Mouse (Mus musculus) midbrain, postnatal 0 days (tissue): ENCODE measurements around the gene Slco2a1. TPM values are rescaled to one million over a fixed set of nuclear protein-coding genes. Genes with fewer than 3 reads are reported as not detected.

ENCODE experiments used
- ATAC-seq: fragments of 200-750 bp; cut with Nextera tagmentation; 2 replicates; pipeline ENCODE4 v1.8.0; 2017; ENCODE audit warnings: moderate number of reproducible peaks, mild to moderate bottlenecking, moderate TSS enrichment, moderate library complexity; ENCODE audit not compliant: low FRiP score
- DNase-seq: peaks from one replicate; pipeline ENCODE4 v3.0.0-alpha.2; 2015; ENCODE audit warnings: low spot score
- H3K27ac ChIP-seq: fragments of 300-500 bp; sonication (generic); 2 replicates; pipeline ENCODE4 v1.5.1; 2014; ENCODE audit warnings: low read depth, mild to moderate bottlenecking, low read length, mixed read lengths
- H3K27me3 ChIP-seq: fragments of 300-500 bp; sonication (generic); 2 replicates; pipeline ENCODE4 v1.6.1; 2014; ENCODE audit warnings: low read length, control low read depth, mixed read lengths; ENCODE audit not compliant: insufficient read depth
- H3K36me3 ChIP-seq: fragments of 300-500 bp; sonication (generic); 2 replicates; pipeline ENCODE4 v1.6.1; 2014; ENCODE audit warnings: low read length, control low read depth, mixed read lengths; ENCODE audit not compliant: insufficient read depth
- H3K4me1 ChIP-seq: fragments of 300-500 bp; sonication (generic); 2 replicates; pipeline ENCODE4 v1.6.1; 2014; ENCODE audit warnings: mild to moderate bottlenecking, control low read depth, antibody characterized with exemption, low read length, mixed read lengths; ENCODE audit not compliant: insufficient read depth
- H3K4me2 ChIP-seq: fragments of 300-500 bp; sonication (generic); 2 replicates; pipeline ENCODE4 v1.6.1; 2014; ENCODE audit warnings: low read depth, mild to moderate bottlenecking, low read length, mixed read lengths; ENCODE audit not compliant: poor library complexity, severe bottlenecking
- H3K4me3 ChIP-seq: fragments of 300-500 bp; sonication (generic); 2 replicates; pipeline ENCODE4 v1.5.1; 2014; ENCODE audit warnings: low read depth, mild to moderate bottlenecking, low read length, moderate library complexity
- H3K9ac ChIP-seq: fragments of 300-500 bp; sonication (generic); replicated peaks from 2 replicates; pipeline ENCODE4 v1.6.1; 2014; ENCODE audit warnings: mild to moderate bottlenecking, low read length, moderate library complexity, mixed read lengths; ENCODE audit not compliant: poor library complexity, severe bottlenecking
- H3K9me3 ChIP-seq: fragments of 300-500 bp; sonication (generic); 2 replicates; pipeline ENCODE4 v1.6.1; 2016; ENCODE audit warnings: low read length, control low read depth
- CTCF ChIP-seq: IDR thresholded peaks from 2 replicates; pipeline ENCODE4 v1.5.1; 2016; ENCODE audit warnings: antibody characterized with exemption, mild to moderate bottlenecking
- WGBS: fragments of 180-500 bp; shearing (Covaris S2); extraction: QIAGEN DNeasy Blood & Tissue Kit; methylation state at CpG from one replicate; pipeline ENCODE4 v1.1.7; 2014; 5-methylcytosine and 5-hydroxymethylcytosine counted together
- polyA plus RNA-seq: library from polyadenylated mRNA; unstranded; fragments of >200 nt; fragmentation: Nextera tagmentation; extraction: Ambion mirVana; gene quantifications from 2 replicates; pipeline ENCODE4 v1.2.1, GENCODE M21; 2015
- total RNA-seq: library from RNA; depleted of rRNA; stranded (reverse); fragments of >200 nt; gene quantifications from 2 replicates; pipeline ENCODE4 v1.2.3, GENCODE M21; 2014

The Slco2a1 gene
- total and polyA plus RNA-seq, 2 experiments from 2014 or later: 4.2 to 9.3 TPM

- TF ChIP-seq CTCF: no peak
- Histone ChIP-seq H3K27ac (peak overlapping the region; percentile 19; the same call in 1 of the 2 replicates), H3K4me2 (no peak overlapping the region), H3K9ac (no peak overlapping the region), H3K4me3 (no peak overlapping the region), H3K27me3 (no peaks in the 10 kb centered on the region), H3K9me3 (no peaks in the 10 kb centered on the region), H3K4me1 (peaks cover 11% of the 10 kb centered on the region; the same call in 1 of the 2 replicates), H3K36me3 (no peaks in the 10 kb centered on the region)
- DNase-seq (no peak), ATAC-seq (no peak)
- WGBS: 66% methylated on average over 4 of the region's 4 CpGs
Measured at GRCm38 (mm10) chr9:102991134-102991406, 2.6 kb downstream of the Slco2a1 start.

- Histone ChIP-seq H3K27ac (no peak overlapping the region), H3K4me1 (peaks cover 11% of the 10 kb centered on the region; the same call in 1 of the 2 replicates), H3K27me3 (no peaks in the 10 kb centered on the region), H3K9ac (no peak overlapping the region), H3K4me2 (no peak overlapping the region), H3K4me3 (no peak overlapping the region), H3K9me3 (no peaks in the 10 kb centered on the region), H3K36me3 (no peaks in the 10 kb centered on the region)
- ATAC-seq (no peak), DNase-seq (peak; percentile 19)
- WGBS: 28% methylated on average over 6 of the region's 6 CpGs
- TF ChIP-seq CTCF: no peak
Measured at GRCm38 (mm10) chr9:102992877-102993276, 4.4 kb downstream of the Slco2a1 start.

- no peak for TF ChIP-seq CTCF
- ATAC-seq: no peak
Measured at GRCm38 (mm10) chr9:102993764-102994163, 5.3 kb downstream of the Slco2a1 start.

GRCm38 (mm10) chr9:102995800-102996635 lies 7.5 kb downstream of the Slco2a1 start:
- H3K4me2 ChIP-seq: no peak overlapping the region
- H3K4me1 ChIP-seq: 0 out of 2 replicates have a peak, but pooled peaks cover under 1% of the 10 kb centered on the region
- H3K27me3 ChIP-seq: no peaks in the 10 kb centered on the region
- H3K27ac ChIP-seq: no peak overlapping the region
- H3K9me3 ChIP-seq: no peaks in the 10 kb centered on the region
- no peak for TF ChIP-seq CTCF
- 89% methylated on average over 12 of the region's 12 CpGs for WGBS
- no peak overlapping the region for H3K4me3 ChIP-seq
- no peak overlapping the region for H3K9ac ChIP-seq
- DNase-seq: no peak
- H3K36me3 ChIP-seq: no peaks in the 10 kb centered on the region
- no peak for ATAC-seq

More at GRCm38 (mm10) chr9:102993764-102994163, 5.3 kb downstream of the Slco2a1 start:
- Histone ChIP-seq H3K4me2 (no peak overlapping the region), H3K9me3 (no peaks in the 10 kb centered on the region), H3K27me3 (no peaks in the 10 kb centered on the region), H3K4me3 (no peak overlapping the region), H3K36me3 (no peaks in the 10 kb centered on the region), H3K27ac (no peak overlapping the region), H3K9ac (no peak overlapping the region), H3K4me1 (peaks cover 11% of the 10 kb centered on the region; the same call in 1 of the 2 replicates)
- 81% methylated on average over 5 of the region's 5 CpGs for WGBS
- no peak for DNase-seq

GRCm38 (mm10) chr9:103000384-103000783 lies 11.9 kb downstream of the Slco2a1 start:
- Histone ChIP-seq H3K9ac (no peak overlapping the region), H3K9me3 (no peaks in the 10 kb centered on the region), H3K27ac (no peak overlapping the region), H3K4me2 (no peak overlapping the region), H3K4me1 (no peaks in the 10 kb centered on the region), H3K36me3 (no peaks in the 10 kb centered on the region), H3K27me3 (no peaks in the 10 kb centered on the region), H3K4me3 (no peak overlapping the region)
- no peak for TF ChIP-seq CTCF
- WGBS: 83% methylated on average over 7 of the region's 7 CpGs
- DNase-seq (no peak), ATAC-seq (no peak)

- no peak for TF ChIP-seq CTCF
- Histone ChIP-seq H3K27ac (no peak overlapping the region), H3K4me2 (no peak overlapping the region), H3K27me3 (peaks cover 9% of the 10 kb centered on the region), H3K4me3 (no peak overlapping the region), H3K36me3 (no peaks in the 10 kb centered on the region), H3K9ac (no peak overlapping the region), H3K9me3 (no peaks in the 10 kb centered on the region), H3K4me1 (peaks cover 3% of the 10 kb centered on the region; the same call in 1 of the 2 replicates)
- ATAC-seq: no peak
- 85% methylated on average over 6 of the region's 6 CpGs for WGBS
- no peak for DNase-seq
Measured at GRCm38 (mm10) chr9:103004343-103004742, 15.8 kb downstream of the Slco2a1 start.
